Mouse (Mus musculus) MEL-GATA-1-ER (cell line): ENCODE measurements at regions not wholly inside any gene's neighbourhood (a gene's known extent, or its start where the extent isn't known, plus 50 kb on each side); places are given as distances from the start of the nearest gene placed in this dataset.

Experiments
- DNase-seq: peaks from one replicate; pipeline ENCODE4 v3.0.0-alpha.2; 2012; ENCODE audit warnings: low read depth; ENCODE audit errors: extremely low read depth

- DNase-seq = no peak
Observed at GRCm38 (mm10) chr10:51963671-51964070, 58.6 kb upstream of the Vgll2 start.

GRCm38 (mm10) chr10:51970113-51970512 is 52.2 kb upstream of the Vgll2 start:
- no peak for DNase-seq
